Mouse (Mus musculus): ENCODE measurements around the gene Cbr2.

Cbr2 gene

GRCm38 (mm10) chr11:120710672-120711071, 21.2 kb downstream of the Cbr2 start:
- DNase-seq, result no peak

GRCm38 (mm10) chr11:120709551-120709950, 22.4 kb downstream of the Cbr2 start:
- no peak for DNase-seq

GRCm38 (mm10) chr11:120707969-120708368, 23.9 kb downstream of the Cbr2 start:
- DNase-seq, result no peak

GRCm38 (mm10) chr11:120707225-120707624, 24.7 kb downstream of the Cbr2 start:
- DNase-seq, result no peak

- no peak for DNase-seq
Measured at GRCm38 (mm10) chr11:120706120-120706519, 25.8 kb downstream of the Cbr2 start.

- DNase-seq, result no peak
Measured at GRCm38 (mm10) chr11:120704486-120705325, 27.2 kb downstream of the Cbr2 start.

GRCm38 (mm10) chr11:120703696-120704454, 28.0 kb downstream of the Cbr2 start:
- DNase-seq, result no peak

GRCm38 (mm10) chr11:120697741-120698140, 34.2 kb downstream of the Cbr2 start:
- DNase-seq, result no peak

- no peak for DNase-seq
Measured at GRCm38 (mm10) chr11:120696568-120696967, 35.3 kb downstream of the Cbr2 start.

- no peak for DNase-seq
Measured at GRCm38 (mm10) chr11:120695641-120696040, 36.3 kb downstream of the Cbr2 start.

GRCm38 (mm10) chr11:120695184-120695583, 36.7 kb downstream of the Cbr2 start:
- DNase-seq, result no peak

GRCm38 (mm10) chr11:120693461-120693860, 38.5 kb downstream of the Cbr2 start:
- DNase-seq, result no peak

- DNase-seq, result no peak
Measured at GRCm38 (mm10) chr11:120692471-120693011, 39.4 kb downstream of the Cbr2 start.

GRCm38 (mm10) chr11:120689365-120689764, 42.5 kb downstream of the Cbr2 start:
- DNase-seq, result no peak

GRCm38 (mm10) chr11:120686650-120687272, 45.2 kb downstream of the Cbr2 start:
- DNase-seq, result no peak

- DNase-seq, result no peak
Measured at GRCm38 (mm10) chr11:120684660-120685059, 47.3 kb downstream of the Cbr2 start.

- no peak for DNase-seq
Measured at GRCm38 (mm10) chr11:120684086-120684485, 47.8 kb downstream of the Cbr2 start.

- DNase-seq, result no peak
Measured at GRCm38 (mm10) chr11:120683536-120683935, 48.4 kb downstream of the Cbr2 start.

- DNase-seq, result no peak
Measured at GRCm38 (mm10) chr11:120682683-120683082, 49.2 kb downstream of the Cbr2 start.

- no peak for DNase-seq
Measured at GRCm38 (mm10) chr11:120679909-120680308, 52.0 kb downstream of the Cbr2 start.

Data from cerebellum, adult 11 months (tissue).